Mouse (Mus musculus): ENCODE measurements around the gene Serpinb9. TPM values are rescaled to one million over a fixed set of nuclear protein-coding genes. Genes with fewer than 3 reads are reported as not detected.

Gene Serpinb9
- polyA plus RNA-seq, 1 experiment from 2014 or later: 9.7 TPM

DNA sequence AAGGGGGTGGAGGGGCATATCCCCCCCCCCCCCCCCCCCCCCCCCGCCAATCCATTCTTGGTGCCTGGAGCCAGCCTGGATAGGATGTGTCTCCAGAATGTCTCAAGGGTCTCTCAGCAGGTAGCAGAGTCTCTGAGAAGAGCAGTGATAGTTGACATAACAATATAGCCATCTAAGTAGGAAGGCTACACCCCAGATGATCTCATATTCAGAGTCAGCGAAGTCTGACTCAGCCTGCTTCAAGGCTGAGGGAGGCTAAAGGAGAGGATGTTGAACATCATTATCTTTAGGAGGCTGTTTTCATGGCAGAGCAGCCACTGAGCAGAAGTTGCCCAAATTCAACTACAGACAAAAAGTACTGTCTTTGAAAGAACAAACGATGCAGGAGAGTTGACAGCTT lies 27.2 kb downstream of the Serpinb9 start:
- Histone ChIP-seq H3K4me3 (ENCODE audit: low read depth, low read length) (no peak overlapping the region), H3K4me2 (replicated peaks; ENCODE audit: low read depth, low read length) (no peak overlapping the region), H3K27me3 (ENCODE audit: control insufficient read depth, insufficient read depth, low read length) (no peaks in the 10 kb centered on the region), H3K9ac (replicated peaks; ENCODE audit: low read depth, low read length) (no peak overlapping the region), H3K4me1 (ENCODE audit: control insufficient read depth, insufficient read depth, low read length) (no peaks in the 10 kb centered on the region), H3K36me3 (ENCODE audit: control insufficient read depth, insufficient read depth, low read length) (no peaks in the 10 kb centered on the region), H3K9me3 (ENCODE audit: control insufficient read depth, low read depth, low read length) (no peaks in the 10 kb centered on the region), H3K27ac (ENCODE audit: low read length) (no peak overlapping the region)
- ATAC-seq (ENCODE audit: insufficient number of reproducible peaks, insufficient read depth, low FRiP score, low read depth): no peak
- whole genome bisulfite sequencing: 94% methylated on average over 2 of the region's 3 CpGs

GRCm38 (mm10) chr13:33035506-33035905 lies 32.5 kb downstream of the Serpinb9 start:
- no peak overlapping the region for H3K4me2 ChIP-seq (replicated peaks; ENCODE audit: low read depth, low read length)
- no peaks in the 10 kb centered on the region for H3K4me1 ChIP-seq (ENCODE audit: control insufficient read depth, insufficient read depth, low read length)
- no peak overlapping the region for H3K27ac ChIP-seq (ENCODE audit: low read length)
- H3K9me3 ChIP-seq (ENCODE audit: control insufficient read depth, low read depth, low read length): no peaks in the 10 kb centered on the region
- no peaks in the 10 kb centered on the region for H3K27me3 ChIP-seq (ENCODE audit: control insufficient read depth, insufficient read depth, low read length)
- no peak overlapping the region for H3K9ac ChIP-seq (replicated peaks; ENCODE audit: low read depth, low read length)
- no peaks in the 10 kb centered on the region for H3K36me3 ChIP-seq (ENCODE audit: control insufficient read depth, insufficient read depth, low read length)
- no peak overlapping the region for H3K4me3 ChIP-seq (ENCODE audit: low read depth, low read length)
- ATAC-seq (ENCODE audit: insufficient number of reproducible peaks, insufficient read depth, low FRiP score, low read depth): no peak
- WGBS: 78% methylated on average over 1 of the region's 1 CpGs

GRCm38 (mm10) chr13:33043542-33043941 lies 40.5 kb downstream of the Serpinb9 start:
- WGBS: 87% methylated on average over 3 of the region's 3 CpGs
- H3K36me3 ChIP-seq (ENCODE audit: control insufficient read depth, insufficient read depth, low read length): no peaks in the 10 kb centered on the region
- H3K4me3 ChIP-seq (ENCODE audit: low read depth, low read length): no peak overlapping the region
- H3K4me2 ChIP-seq (replicated peaks; ENCODE audit: low read depth, low read length): no peak overlapping the region
- H3K27me3 ChIP-seq (ENCODE audit: control insufficient read depth, insufficient read depth, low read length): no peaks in the 10 kb centered on the region
- no peak overlapping the region for H3K27ac ChIP-seq (ENCODE audit: low read length)
- H3K9me3 ChIP-seq (ENCODE audit: control insufficient read depth, low read depth, low read length): no peaks in the 10 kb centered on the region
- no peak overlapping the region for H3K9ac ChIP-seq (replicated peaks; ENCODE audit: low read depth, low read length)
- no peaks in the 10 kb centered on the region for H3K4me1 ChIP-seq (ENCODE audit: control insufficient read depth, insufficient read depth, low read length)
- ATAC-seq (ENCODE audit: insufficient number of reproducible peaks, insufficient read depth, low FRiP score, low read depth): no peak

DNA sequence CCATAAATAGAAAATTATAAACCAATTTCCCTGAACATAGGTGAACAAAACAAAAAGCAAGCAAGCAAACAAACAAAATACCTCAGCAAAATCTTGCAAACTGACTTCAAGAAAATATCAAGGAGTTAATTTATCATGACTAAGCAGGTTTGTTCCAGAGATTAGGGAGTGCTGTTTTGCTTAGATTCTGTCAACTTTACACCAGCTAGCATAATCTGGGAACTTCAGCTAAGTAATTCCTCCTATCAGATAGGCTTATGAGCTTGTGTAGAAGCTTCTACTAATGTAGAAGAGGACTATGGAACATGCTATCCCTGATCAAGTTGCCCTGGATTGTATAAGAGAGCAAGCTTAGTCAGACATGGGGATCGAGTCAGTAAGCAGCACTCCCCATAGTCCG lies 44.2 kb downstream of the Serpinb9 start:
- no peak for ATAC-seq (ENCODE audit: insufficient number of reproducible peaks, insufficient read depth, low FRiP score, low read depth)
- Histone ChIP-seq H3K27me3 (ENCODE audit: control insufficient read depth, insufficient read depth, low read length) (no peaks in the 10 kb centered on the region), H3K4me2 (replicated peaks; ENCODE audit: low read depth, low read length) (no peak overlapping the region), H3K4me1 (ENCODE audit: control insufficient read depth, insufficient read depth, low read length) (no peaks in the 10 kb centered on the region), H3K4me3 (ENCODE audit: low read depth, low read length) (no peak overlapping the region), H3K27ac (ENCODE audit: low read length) (no peak overlapping the region), H3K36me3 (ENCODE audit: control insufficient read depth, insufficient read depth, low read length) (no peaks in the 10 kb centered on the region), H3K9me3 (ENCODE audit: control insufficient read depth, low read depth, low read length) (no peaks in the 10 kb centered on the region), H3K9ac (replicated peaks; ENCODE audit: low read depth, low read length) (no peak overlapping the region)
- 81% methylated on average over 2 of the region's 2 CpGs for WGBS

GRCm38 (mm10) chr13:33048187-33048586 lies 45.1 kb downstream of the Serpinb9 start:
- H3K4me3 ChIP-seq (ENCODE audit: low read depth, low read length): no peak overlapping the region
- no peak overlapping the region for H3K9ac ChIP-seq (replicated peaks; ENCODE audit: low read depth, low read length)
- 84% methylated on average over 4 of the region's 4 CpGs for WGBS
- no peak overlapping the region for H3K4me2 ChIP-seq (replicated peaks; ENCODE audit: low read depth, low read length)
- H3K27me3 ChIP-seq (ENCODE audit: control insufficient read depth, insufficient read depth, low read length): no peaks in the 10 kb centered on the region
- no peaks in the 10 kb centered on the region for H3K9me3 ChIP-seq (ENCODE audit: control insufficient read depth, low read depth, low read length)
- ATAC-seq (ENCODE audit: insufficient number of reproducible peaks, insufficient read depth, low FRiP score, low read depth): no peak
- H3K27ac ChIP-seq (ENCODE audit: low read length): no peak overlapping the region
- no peaks in the 10 kb centered on the region for H3K36me3 ChIP-seq (ENCODE audit: control insufficient read depth, insufficient read depth, low read length)
- no peaks in the 10 kb centered on the region for H3K4me1 ChIP-seq (ENCODE audit: control insufficient read depth, insufficient read depth, low read length)

- Histone ChIP-seq H3K4me2 (replicated peaks; ENCODE audit: low read depth, low read length) (no peak overlapping the region), H3K27me3 (ENCODE audit: control insufficient read depth, insufficient read depth, low read length) (no peaks in the 10 kb centered on the region), H3K4me3 (ENCODE audit: low read depth, low read length) (no peak overlapping the region), H3K27ac (ENCODE audit: low read length) (no peak overlapping the region), H3K4me1 (ENCODE audit: control insufficient read depth, insufficient read depth, low read length) (no peaks in the 10 kb centered on the region), H3K36me3 (ENCODE audit: control insufficient read depth, insufficient read depth, low read length) (no peaks in the 10 kb centered on the region), H3K9me3 (ENCODE audit: control insufficient read depth, low read depth, low read length) (no peaks in the 10 kb centered on the region), H3K9ac (replicated peaks; ENCODE audit: low read depth, low read length) (no peak overlapping the region)
- peak; percentile 49; the same call in 1 of the 2 replicates for ATAC-seq (ENCODE audit: insufficient number of reproducible peaks, insufficient read depth, low FRiP score, low read depth)
- WGBS: 35% methylated on average over 3 of the region's 3 CpGs
Observed at GRCm38 (mm10) chr13:33051697-33052096, 48.6 kb downstream of the Serpinb9 start.

DNA sequence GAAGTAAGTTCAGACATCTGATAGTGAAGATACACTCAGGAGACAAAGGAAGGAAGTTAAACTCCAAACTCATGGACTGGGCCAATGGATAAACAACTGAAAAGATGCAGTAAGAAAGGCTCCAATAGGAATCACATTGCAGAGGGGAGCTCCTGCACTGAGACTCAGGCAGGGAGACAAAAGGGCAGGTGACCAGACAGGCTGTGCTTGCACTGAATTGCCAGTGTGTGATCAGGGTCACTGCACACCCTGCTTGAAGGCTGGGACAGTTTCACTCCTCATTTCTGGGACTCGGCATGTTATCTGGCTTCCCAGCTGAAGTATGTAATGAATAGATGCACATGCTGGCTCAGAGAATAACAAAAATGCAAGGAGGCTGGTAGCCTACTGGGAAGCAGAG lies 60.0 kb downstream of the Serpinb9 start:
- WGBS: 58% methylated on average over 1 of the region's 1 CpGs
- ATAC-seq (ENCODE audit: insufficient number of reproducible peaks, insufficient read depth, low FRiP score, low read depth): no peak

More for the DNA sequence above, 60.0 kb downstream of the Serpinb9 start:
- no peaks in the 10 kb centered on the region for H3K36me3 ChIP-seq (ENCODE audit: control insufficient read depth, insufficient read depth, low read length)
- no peak overlapping the region for H3K9ac ChIP-seq (replicated peaks; ENCODE audit: low read depth, low read length)
- H3K27ac ChIP-seq (ENCODE audit: low read length): no peak overlapping the region
- no peaks in the 10 kb centered on the region for H3K4me1 ChIP-seq (ENCODE audit: control insufficient read depth, insufficient read depth, low read length)
- H3K4me3 ChIP-seq (ENCODE audit: low read depth, low read length): no peak overlapping the region
- no peaks in the 10 kb centered on the region for H3K9me3 ChIP-seq (ENCODE audit: control insufficient read depth, low read depth, low read length)
- no peak overlapping the region for H3K4me2 ChIP-seq (replicated peaks; ENCODE audit: low read depth, low read length)
- H3K27me3 ChIP-seq (ENCODE audit: control insufficient read depth, insufficient read depth, low read length): no peaks in the 10 kb centered on the region

Other genes starting within 250 kb of the Serpinb9 start
- 0.07 TPM in 1 of 2 replicates, not detected in the other for gene Mylk4, start 219.3 kb upstream of the Serpinb9 start, polyA plus RNA-seq (2014; fragmentation: Nextera tagmentation; extraction: Ambion mirVana)
- 15.8 and 17.3 TPM in 2 replicates for gene Wrnip1, start 201.2 kb upstream of the Serpinb9 start, polyA plus RNA-seq (2014; fragmentation: Nextera tagmentation; extraction: Ambion mirVana)
- not detected in 2 replicates for gene D930007J09Rik, start 200.4 kb upstream of the Serpinb9 start, polyA plus RNA-seq (2014; fragmentation: Nextera tagmentation; extraction: Ambion mirVana)
- 21.2 and 31.1 TPM in 2 replicates for gene Serpinb1a, start 152.1 kb upstream of the Serpinb9 start, polyA plus RNA-seq (2014; fragmentation: Nextera tagmentation; extraction: Ambion mirVana)
- gene Serpinb1c, start 105.0 kb upstream of the Serpinb9 start, polyA plus RNA-seq (2014; fragmentation: Nextera tagmentation; extraction: Ambion mirVana): not detected in 2 replicates
- 2.6 and 2.8 TPM in 2 replicates for gene Serpinb6b, start 38.0 kb upstream of the Serpinb9 start, polyA plus RNA-seq (2014; fragmentation: Nextera tagmentation; extraction: Ambion mirVana)
- not detected in 2 replicates for gene Serpinb9b, start 24.2 kb downstream of the Serpinb9 start, polyA plus RNA-seq (2014; fragmentation: Nextera tagmentation; extraction: Ambion mirVana)
- 0.69 and 1.1 TPM in 2 replicates for gene Serpinb1b, start 75.3 kb downstream of the Serpinb9 start, polyA plus RNA-seq (2014; fragmentation: Nextera tagmentation; extraction: Ambion mirVana)
- gene Serpinb9c, start 156.5 kb downstream of the Serpinb9 start, polyA plus RNA-seq (2014; fragmentation: Nextera tagmentation; extraction: Ambion mirVana): not detected in 2 replicates
- not detected in 2 replicates for gene Serpinb9d, start 189.7 kb downstream of the Serpinb9 start, polyA plus RNA-seq (2014; fragmentation: Nextera tagmentation; extraction: Ambion mirVana)
- gene Serpinb9e, start 246.4 kb downstream of the Serpinb9 start, polyA plus RNA-seq (2014; fragmentation: Nextera tagmentation; extraction: Ambion mirVana): not detected in 2 replicates